Mouse (Mus musculus) kidney, adult 11 months (tissue): ENCODE data around the gene Tmem82.

Source experiments
- DNase-seq: peaks from one replicate; pipeline ENCODE4 v3.0.0; 2022

Gene Tmem82

DNA sequence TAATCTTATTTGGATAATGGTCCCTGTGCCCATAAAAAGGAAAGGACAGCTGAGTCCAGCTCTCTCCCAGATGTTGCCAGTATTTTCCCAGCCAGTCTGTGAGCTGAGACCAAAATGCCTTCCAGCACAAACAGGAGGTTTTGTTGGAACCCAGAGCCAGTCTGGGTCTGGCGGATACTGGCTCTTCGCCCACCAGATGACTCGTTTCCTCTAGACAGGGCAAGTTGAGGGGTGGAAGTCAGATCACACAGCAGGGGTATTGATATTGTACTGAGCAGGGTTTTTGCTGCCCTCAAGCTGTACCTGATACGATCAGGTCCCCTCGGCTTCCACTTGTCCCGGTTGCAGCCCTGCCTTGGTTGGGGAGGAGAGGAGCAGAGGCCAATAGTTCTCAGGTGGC, 8.9 kb downstream of the Tmem82 start:
- no peak for DNase-seq

- peak; percentile 66 for DNase-seq
Observed at GRCm38 (mm10) chr4:141605861-141606260, 12.6 kb downstream of the Tmem82 start, which contains the start of gene Fblim1. TSS of gene Fblim1 (minus strand) at chr4:141606096.

GRCm38 (mm10) chr4:141605421-141605820, 13.0 kb downstream of the Tmem82 start:
- DNase-seq: no peak

DNA sequence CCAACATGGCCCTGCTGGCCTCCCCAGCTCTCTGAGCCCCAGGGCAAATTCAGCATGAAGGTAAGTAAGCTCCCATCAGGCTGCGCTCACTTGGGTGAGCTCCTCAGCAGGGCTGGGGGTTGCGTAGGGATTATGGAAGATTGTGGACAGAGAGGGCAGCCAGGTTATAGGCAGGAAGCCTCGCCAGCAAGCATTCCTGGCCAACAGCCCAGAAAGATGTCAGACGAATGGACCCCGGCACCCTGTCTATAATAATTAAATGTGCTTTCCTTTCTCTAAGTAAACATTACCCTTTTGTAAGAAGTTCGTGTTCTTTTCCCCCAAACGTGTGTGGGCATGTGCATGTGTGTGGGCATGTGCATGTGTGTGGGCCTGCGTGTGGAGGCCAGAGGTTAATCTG, 13.9 kb downstream of the Tmem82 start:
- peak; percentile 83 for DNase-seq

DNA sequence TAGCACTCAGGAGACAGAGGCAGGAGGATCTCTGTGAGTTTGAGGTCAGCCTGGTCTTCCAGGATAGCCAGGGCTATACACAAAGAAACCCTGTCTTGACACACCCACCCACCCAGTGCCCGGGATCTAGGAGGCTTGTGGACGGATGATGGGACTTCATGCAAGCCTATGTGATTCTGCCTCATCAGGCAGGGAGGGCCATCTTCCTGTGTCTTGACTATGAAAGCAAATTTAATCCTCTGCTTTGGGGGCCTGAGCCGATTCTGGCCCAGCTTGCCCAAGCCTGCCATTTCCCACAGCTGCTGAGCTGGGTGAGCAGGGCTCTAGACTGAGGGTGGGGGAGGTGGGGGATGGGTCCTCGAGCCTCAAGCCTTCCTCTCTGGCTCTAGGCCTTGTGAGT, 14.5 kb downstream of the Tmem82 start:
- DNase-seq: no peak

- no peak for DNase-seq
Observed at GRCm38 (mm10) chr4:141602523-141603223, 15.8 kb downstream of the Tmem82 start.

- no peak for DNase-seq
Observed at GRCm38 (mm10) chr4:141601148-141601862, 17.1 kb downstream of the Tmem82 start.

DNA sequence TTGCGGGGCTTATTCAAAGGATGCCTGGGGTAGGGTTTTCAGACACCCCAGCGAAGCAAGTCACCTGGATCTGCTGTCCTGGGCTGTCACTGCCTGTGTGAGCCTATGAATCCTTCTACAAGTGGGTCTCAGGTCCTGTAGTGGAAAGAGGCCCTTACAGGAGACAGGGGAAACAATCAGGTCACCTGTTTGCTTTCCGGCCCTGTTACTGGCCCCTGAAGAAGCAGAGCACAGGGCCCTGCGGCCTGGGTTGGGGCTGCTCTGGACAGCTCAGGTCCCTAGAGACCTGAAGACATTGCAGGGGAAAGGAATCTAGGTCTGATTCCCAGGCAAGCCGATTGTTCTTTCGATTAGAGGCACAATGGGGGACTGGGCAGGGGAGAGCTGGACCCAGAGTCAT, 18.1 kb downstream of the Tmem82 start:
- DNase-seq: no peak

DNA sequence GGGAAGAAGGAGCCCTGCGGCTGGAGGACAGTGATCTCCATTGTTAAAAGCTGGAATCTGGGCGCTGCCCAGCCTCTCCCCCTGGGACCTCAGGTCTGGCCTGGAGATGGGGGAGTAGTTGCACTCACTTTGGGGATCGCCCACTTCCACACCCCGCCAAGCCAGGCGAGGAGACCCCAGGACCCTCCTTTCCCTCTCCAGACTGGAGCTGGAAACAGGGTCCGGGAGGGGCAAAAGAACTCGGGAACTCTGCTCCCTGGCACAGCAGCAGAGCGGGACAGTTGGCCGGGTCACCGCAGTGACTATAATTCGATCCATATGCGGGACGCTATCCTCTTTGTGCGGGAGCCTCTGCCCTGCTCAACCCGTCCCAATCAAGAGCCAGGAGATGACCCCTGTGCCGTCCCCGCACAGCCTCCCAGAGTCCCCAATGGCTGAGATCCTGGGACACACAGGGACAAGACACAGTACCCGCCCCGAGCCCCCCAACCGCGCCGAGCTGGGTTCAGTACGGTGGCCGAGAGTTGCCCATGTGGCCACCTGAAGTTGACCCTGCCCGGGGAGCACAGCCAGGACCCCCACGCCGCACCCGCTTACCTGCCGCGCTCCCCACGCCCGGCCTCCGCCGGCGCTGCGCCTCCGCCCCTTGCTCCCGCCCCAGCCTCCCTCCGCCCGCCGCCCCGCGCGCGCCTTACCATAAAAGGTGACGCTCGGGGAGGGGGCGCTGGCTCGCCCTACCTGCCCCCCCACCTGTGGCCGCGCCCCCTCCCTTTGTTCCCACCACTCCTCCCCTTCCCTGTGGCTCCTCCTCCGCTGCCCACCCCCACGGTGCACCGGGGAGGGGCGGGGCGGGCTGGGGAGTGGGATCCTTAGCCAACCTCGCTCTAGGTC, 18.9 kb downstream of the Tmem82 start:
- DNase-seq: no peak

GRCm38 (mm10) chr4:141598894-141599250, 19.6 kb downstream of the Tmem82 start:
- DNase-seq: no peak

- peak; percentile 40 for DNase-seq
Observed at GRCm38 (mm10) chr4:141598199-141598893, 20.1 kb downstream of the Tmem82 start.

DNA sequence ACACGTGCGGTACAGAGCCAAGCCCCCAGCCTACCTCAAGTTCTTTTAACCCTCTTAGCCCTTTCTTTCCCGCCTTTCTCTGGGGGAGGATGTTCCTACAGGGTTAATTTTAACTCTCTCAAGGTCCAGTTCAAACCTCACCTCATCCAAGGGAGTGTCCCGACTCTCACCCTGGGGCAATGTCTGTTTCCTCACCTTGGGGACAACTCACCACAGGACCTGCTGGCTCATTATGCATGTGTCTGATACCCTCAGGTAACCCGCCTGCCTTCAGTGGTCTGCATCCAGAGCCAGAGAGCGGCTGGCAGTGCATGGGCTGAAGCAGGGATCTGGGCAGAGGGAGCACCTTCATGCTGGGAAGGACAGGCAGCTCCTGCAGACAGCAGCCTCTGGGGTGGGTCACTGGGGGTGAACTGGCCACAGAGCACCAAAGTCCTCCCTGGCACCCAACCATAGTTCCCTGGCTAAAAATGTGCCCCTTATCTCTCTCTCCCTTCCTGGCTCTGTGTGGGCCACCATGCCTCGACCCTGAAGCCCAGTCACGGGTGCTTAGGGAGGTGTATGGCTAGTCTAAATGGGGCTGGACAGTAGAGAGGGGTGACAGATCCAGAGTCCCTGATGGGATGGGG, 21.6 kb downstream of the Tmem82 start:
- no peak for DNase-seq

DNA sequence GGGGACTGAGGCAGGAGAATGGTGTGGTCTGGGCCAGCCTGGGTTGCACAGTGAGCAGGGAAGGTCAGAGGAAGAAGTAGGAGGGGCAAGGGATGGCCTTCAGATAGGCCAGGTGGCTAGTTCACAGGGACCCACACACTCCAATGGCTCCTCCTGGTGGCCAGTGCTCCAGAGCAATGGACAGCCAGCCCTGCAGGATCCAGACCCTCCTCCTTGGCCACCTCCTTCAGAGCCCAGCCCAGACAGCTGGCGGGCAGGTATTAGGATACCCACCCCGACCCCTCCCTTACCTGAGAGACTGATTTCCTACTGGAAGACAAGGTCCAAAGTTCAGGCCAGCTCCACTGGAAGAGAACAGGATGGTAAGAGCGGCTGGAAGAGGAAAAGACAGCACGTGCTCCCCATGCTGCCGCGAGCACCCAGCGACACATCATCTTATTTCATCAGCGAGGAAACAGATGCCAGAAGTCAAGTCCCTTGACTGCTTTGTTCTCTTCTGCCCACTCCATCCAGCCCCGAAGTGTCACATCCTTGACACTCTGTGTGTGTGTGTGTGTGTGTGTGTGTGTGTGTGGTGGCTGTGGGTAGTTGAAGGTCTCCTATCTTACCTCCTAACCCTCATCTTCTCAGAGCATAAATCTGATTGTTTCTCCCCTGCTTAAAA, 22.7 kb downstream of the Tmem82 start:
- peak; percentile 59 for DNase-seq

DNA sequence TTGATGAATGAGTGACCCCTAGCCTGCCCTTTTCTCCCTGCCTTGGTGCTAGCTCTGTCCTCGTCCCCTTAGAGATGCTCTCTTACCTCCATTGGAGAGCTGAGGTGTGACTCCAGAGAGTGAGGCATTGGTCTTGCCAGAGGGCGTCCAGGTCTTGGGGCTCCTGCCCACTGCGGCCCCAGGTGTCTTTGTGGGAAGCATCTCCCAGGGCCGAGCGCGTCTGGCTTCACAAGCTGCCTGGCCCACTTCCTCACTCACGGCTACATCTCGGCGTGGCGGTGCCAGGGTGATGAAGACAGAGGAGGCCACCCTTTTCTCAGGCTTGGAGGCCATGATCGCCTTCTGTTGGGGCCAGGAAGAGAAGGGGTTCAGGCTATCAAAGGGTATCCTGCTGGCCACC, 23.3 kb downstream of the Tmem82 start:
- no peak for DNase-seq

DNA sequence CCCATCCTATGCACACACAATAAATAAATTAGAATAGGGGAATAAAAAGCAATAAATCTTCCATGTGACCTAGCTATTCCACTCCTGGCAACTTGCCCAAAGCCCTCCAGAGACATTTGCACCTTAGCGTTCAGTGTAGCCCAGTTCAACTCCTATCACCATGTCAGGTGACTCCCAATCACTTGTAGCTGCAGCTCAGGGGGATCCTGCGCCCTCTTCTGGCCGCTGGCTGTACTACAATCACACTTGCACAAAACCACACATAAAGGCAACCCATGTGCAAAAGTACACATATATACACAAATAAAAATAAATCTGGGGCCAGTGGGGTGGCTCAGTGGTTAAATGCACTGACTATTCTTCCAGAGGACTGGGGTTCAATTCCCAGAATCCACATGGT, 26.9 kb downstream of the Tmem82 start:
- DNase-seq: no peak

- DNase-seq: no peak
Observed at GRCm38 (mm10) chr4:141583919-141584318, 34.5 kb downstream of the Tmem82 start.

DNA sequence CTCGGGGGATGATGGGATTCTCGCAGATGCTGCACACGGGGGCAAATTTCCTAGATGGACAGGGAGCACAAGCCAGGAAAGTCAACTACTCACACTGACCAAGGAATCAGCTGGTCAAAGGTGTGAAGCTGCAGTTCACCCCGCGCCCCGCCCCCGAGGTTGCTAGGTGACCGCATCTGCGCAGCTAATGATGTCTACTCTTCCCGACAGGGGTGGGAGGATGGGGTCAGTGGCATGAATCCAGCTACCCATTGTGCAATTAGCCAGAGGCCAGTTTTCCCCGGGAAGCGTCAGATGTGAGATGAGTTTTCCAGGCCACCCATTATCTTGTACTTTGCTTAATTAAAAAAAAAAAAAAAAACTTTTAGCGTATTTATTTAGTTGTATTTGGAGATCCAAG, 37.4 kb downstream of the Tmem82 start:
- DNase-seq: no peak

- DNase-seq: no peak
Observed at GRCm38 (mm10) chr4:141578833-141579232, 39.6 kb downstream of the Tmem82 start.

DNA sequence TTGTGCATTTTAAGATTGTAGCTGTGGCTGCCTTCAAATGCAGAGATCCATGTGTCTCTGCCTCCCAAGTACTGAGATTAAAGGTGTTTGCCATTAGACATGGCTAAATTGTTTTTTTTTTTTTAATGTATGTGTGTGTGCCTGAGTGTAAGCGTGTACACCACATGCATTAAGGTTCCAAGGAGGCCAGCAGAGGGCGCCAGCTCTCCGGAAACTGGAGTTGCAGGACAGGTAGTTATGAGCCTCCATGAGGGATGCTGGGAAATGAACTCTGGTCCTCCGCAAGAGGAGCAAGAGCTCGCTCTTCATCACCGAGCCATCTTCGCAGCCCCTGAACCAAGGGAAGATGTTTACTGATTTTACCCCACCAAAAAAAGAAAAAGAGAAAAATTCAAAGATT, 41.6 kb downstream of the Tmem82 start:
- no peak for DNase-seq

GRCm38 (mm10) chr4:141576404-141576803, 42.0 kb downstream of the Tmem82 start:
- no peak for DNase-seq

- DNase-seq: peak; percentile 84
Observed at GRCm38 (mm10) chr4:141574789-141575702, 43.4 kb downstream of the Tmem82 start.
